Comparison of ENCODE assay signal across 8 mouse cellular contexts in the genomic region with DNA sequence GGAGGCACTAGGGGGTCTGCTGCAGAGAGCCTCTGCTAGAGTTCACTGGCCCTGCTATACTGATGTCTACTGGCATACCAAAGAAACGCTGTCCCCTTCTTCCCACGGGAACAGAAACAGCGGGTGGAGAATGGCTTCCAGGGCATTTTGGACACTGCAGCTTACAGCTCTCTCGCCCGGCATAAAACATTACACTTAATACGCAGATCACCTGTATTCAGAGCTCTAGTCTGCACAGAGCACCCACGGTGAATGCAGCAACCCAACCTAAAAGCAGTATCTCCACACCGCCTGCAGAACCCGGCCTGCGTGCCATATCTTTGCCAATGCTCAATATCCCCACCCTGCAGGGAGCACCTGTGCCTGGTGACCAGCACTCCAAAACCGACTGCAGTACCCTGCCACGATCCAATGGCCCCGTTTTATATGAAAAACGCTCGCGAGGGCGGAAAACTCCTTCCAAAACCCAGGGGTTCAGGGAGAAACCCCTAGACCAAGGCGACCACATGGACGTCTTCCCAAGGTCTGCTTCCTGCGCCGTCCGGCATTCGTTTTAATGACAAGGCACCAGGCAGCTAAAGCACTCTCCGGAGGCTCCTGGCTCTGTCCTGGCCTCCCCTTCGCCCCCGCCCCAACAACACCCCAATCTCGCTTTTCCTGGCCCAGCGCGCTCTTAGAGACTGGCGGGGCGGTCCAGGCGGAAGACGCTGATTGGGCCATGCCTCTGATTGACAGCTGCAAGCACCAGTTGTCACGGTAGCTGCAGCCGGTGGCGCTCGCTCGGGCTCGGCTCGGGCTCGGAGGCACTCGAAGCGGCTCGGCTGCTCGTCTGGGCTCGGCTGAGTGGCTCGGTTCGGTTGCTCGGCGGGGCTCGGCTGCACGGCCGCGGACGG. TPM values are rescaled to one million over a fixed set of nuclear protein-coding genes. Genes with fewer than 3 reads are reported as not detected.
DNase-seq lines count a peak whose midpoint lies in the region; ATAC-seq and TF ChIP-seq lines count a peak whose summit lies in the region.

Gene Brsk2, plus strand, starts transcription at position 846 of the 893 bp plus-strand sequence.

- H3K27ac ChIP-seq in heart, embryonic 12.5 days (ENCODE audit: poor library complexity, severe bottlenecking) = no peak within 1 kb of the TSS
- H3K27ac ChIP-seq in kidney, embryonic 15.5 days = no peak within 1 kb of the TSS
- H3K27ac ChIP-seq in limb, embryonic 14.5 days (replicated peaks; ENCODE audit: low read depth, low read length) = no peak within 1 kb of the TSS
- peak within 1 kb of the TSS; percentile 96 for H3K27ac ChIP-seq in midbrain, embryonic 16.5 days (ENCODE audit: low read length)

- WGBS in heart, embryonic 12.5 days = 2% methylated on average over 55 of the region's 55 CpGs
- 2% methylated on average over 55 of the region's 55 CpGs for WGBS in kidney, embryonic 15.5 days
- 3% methylated on average over 48 of the region's 55 CpGs for WGBS in limb, embryonic 14.5 days
- WGBS in midbrain, embryonic 16.5 days = 1% methylated on average over 51 of the region's 55 CpGs

- H3K9me3 ChIP-seq in heart, embryonic 12.5 days (replicated peaks) = peaks cover 5% of the 10 kb centered on the region
- H3K9me3 ChIP-seq in kidney, embryonic 15.5 days (replicated peaks) = no peaks in the 10 kb centered on the region
- no peaks in the 10 kb centered on the region for H3K9me3 ChIP-seq in limb, embryonic 14.5 days (ENCODE audit: control insufficient read depth, low read length)
- no peaks in the 10 kb centered on the region for H3K9me3 ChIP-seq in midbrain, embryonic 16.5 days (replicated peaks; ENCODE audit: control insufficient read depth, low read length, poor library complexity, severe bottlenecking)

- peak within 1 kb of the TSS; percentile 58 for H3K4me3 ChIP-seq in heart, embryonic 12.5 days
- H3K4me3 ChIP-seq in kidney, embryonic 15.5 days (replicated peaks) = peak within 1 kb of the TSS; percentile 50
- H3K4me3 ChIP-seq in limb, embryonic 14.5 days (replicated peaks; ENCODE audit: low read length) = peak within 1 kb of the TSS; percentile 43
- H3K4me3 ChIP-seq in midbrain, embryonic 16.5 days (ENCODE audit: low read depth, low read length) = peak within 1 kb of the TSS; percentile 95

- DNase-seq in monocyte, adult 2 months (ENCODE audit: low read depth in 1 of 2, low spot score in 2 of 2) = peak; percentile 7 to 44
- peak; percentile 64 for DNase-seq in fibroblast of lung, adult 2 months (ENCODE audit: low read depth)
- DNase-seq in limb, embryonic 14.5 days (ENCODE audit: low spot score) = peak; percentile 92
- peak; percentile 58 to 74 for DNase-seq in spleen, postnatal 14 days (ENCODE audit: low spot score in 2 of 2)

- peak within 1 kb of the TSS; percentile 95 for H3K4me2 ChIP-seq in heart, embryonic 12.5 days
- H3K4me2 ChIP-seq in kidney, embryonic 15.5 days = peak within 1 kb of the TSS; percentile 93
- peak within 1 kb of the TSS; percentile 87 for H3K4me2 ChIP-seq in limb, embryonic 14.5 days (replicated peaks; ENCODE audit: low read depth, low read length, severe bottlenecking)
- peak within 1 kb of the TSS; percentile 99 for H3K4me2 ChIP-seq in midbrain, embryonic 16.5 days (ENCODE audit: low read length)

- H3K9ac ChIP-seq in heart, embryonic 12.5 days = peak within 1 kb of the TSS; percentile 42; the same call in 1 of the 2 replicates
- H3K9ac ChIP-seq in kidney, embryonic 15.5 days = peak within 1 kb of the TSS; percentile 44; the same call in 1 of the 2 replicates
- peak within 1 kb of the TSS; percentile 38 for H3K9ac ChIP-seq in limb, embryonic 14.5 days (ENCODE audit: low read depth, low read length, severe bottlenecking)
- H3K9ac ChIP-seq in midbrain, embryonic 16.5 days (ENCODE audit: low read depth, low read length) = peak within 1 kb of the TSS; percentile 100

- H3K36me3 ChIP-seq in heart, embryonic 12.5 days = no peaks in the 10 kb centered on the region
- no peaks in the 10 kb centered on the region for H3K36me3 ChIP-seq in kidney, embryonic 15.5 days
- no peaks in the 10 kb centered on the region for H3K36me3 ChIP-seq in limb, embryonic 14.5 days (ENCODE audit: control insufficient read depth, insufficient read depth, low read length)
- H3K36me3 ChIP-seq in midbrain, embryonic 16.5 days (ENCODE audit: control insufficient read depth, insufficient read depth, low read length) = peaks cover 4% of the 10 kb centered on the region

- ATAC-seq in monocyte, adult 5-6 weeks (replicated peaks; ENCODE audit: insufficient number of reproducible peaks, low FRiP score, low TSS enrichment, poor library complexity, severe bottlenecking) = no peak; the same call in 1 of the 2 replicates
- ATAC-seq in heart, embryonic 12.5 days (ENCODE audit: insufficient number of reproducible peaks, low FRiP score) = peak; percentile 86
- ATAC-seq in kidney, embryonic 15.5 days (replicated peaks; ENCODE audit: low FRiP score) = peak; percentile 96
- ATAC-seq in limb, embryonic 14.5 days (ENCODE audit: low FRiP score, low read depth) = peak; percentile 98
- ATAC-seq in midbrain, embryonic 16.5 days = peak; percentile 94

- no peak for TF ChIP-seq POLR2A in limb, embryonic 14.5 days (IDR thresholded peaks at IDR 0.05; ENCODE audit: borderline replicate concordance, extremely low read depth, insufficient read depth, insufficient read length)

- H3K4me1 ChIP-seq in heart, embryonic 12.5 days (replicated peaks) = peaks cover 13% of the 10 kb centered on the region
- peaks cover 12% of the 10 kb centered on the region for H3K4me1 ChIP-seq in kidney, embryonic 15.5 days
- no peaks in the 10 kb centered on the region; the same call in 1 of the 2 replicates for H3K4me1 ChIP-seq in limb, embryonic 14.5 days (ENCODE audit: control insufficient read depth, insufficient read depth, low read length)
- H3K4me1 ChIP-seq in midbrain, embryonic 16.5 days (ENCODE audit: control insufficient read depth, insufficient read depth, low read length) = peaks cover 51% of the 10 kb centered on the region

- H3K27me3 ChIP-seq in heart, embryonic 12.5 days (replicated peaks) = peaks cover 95% of the 10 kb centered on the region
- peaks cover 95% of the 10 kb centered on the region for H3K27me3 ChIP-seq in kidney, embryonic 15.5 days
- H3K27me3 ChIP-seq in limb, embryonic 14.5 days (ENCODE audit: control insufficient read depth, insufficient read depth, low read length) = peaks cover 58% of the 10 kb centered on the region
- H3K27me3 ChIP-seq in midbrain, embryonic 16.5 days (ENCODE audit: control insufficient read depth, insufficient read depth, low read depth, low read length) = no peaks in the 10 kb centered on the region

RNA-seq across cellular contexts. Expression of gene Brsk2, which starts in this region (rescaled TPM):
- total RNA-seq in monocyte, adult 5-6 weeks (2017) = 0.53 TPM in 1 of 3 replicates, not detected in the others
- 0.40 TPM in 2 replicates for polyA plus RNA-seq in heart, embryonic 12.5 days (2016; fragmentation: Nextera tagmentation; extraction: Ambion mirVana)
- 0.74 and 0.86 TPM in 2 replicates for polyA plus RNA-seq in kidney, embryonic 15.5 days (2015; fragmentation: Nextera tagmentation; extraction: Ambion mirVana)
- 0.47 and 0.78 TPM in 2 replicates for polyA plus RNA-seq in limb, embryonic 14.5 days (2012; rRNA removed)
- 0.66 and 0.68 TPM in 2 replicates for polyA plus RNA-seq in limb, embryonic 14.5 days (2014; fragmentation: Nextera tagmentation; extraction: Ambion mirVana)
- 21.8 and 23.9 TPM in 2 replicates for polyA plus RNA-seq in midbrain, embryonic 16.5 days (2015; fragmentation: Nextera tagmentation; extraction: Ambion mirVana)

Comparison
In these comparisons a context has a peak if more than half of its experiments do, and no peak if none do; other contexts are left out.
1. RNA of gene Brsk2 (polyA plus RNA-seq): 21.8 to 23.9 TPM in midbrain, embryonic 16.5 days; 0.47 to 0.78 TPM in limb, embryonic 14.5 days, 0.74 to 0.86 TPM in kidney, embryonic 15.5 days and 0.40 TPM in heart, embryonic 12.5 days; every median in the first group is over 10 times any median in the second.
2. Peak in ATAC-seq, H3K4me3 ChIP-seq, H3K9ac ChIP-seq and H3K4me2 ChIP-seq in heart, embryonic 12.5 days; RNA of the gene not detected or under 1 TPM.
3. Peak in ATAC-seq, H3K4me3 ChIP-seq, H3K9ac ChIP-seq and H3K4me2 ChIP-seq in kidney, embryonic 15.5 days; RNA of the gene not detected or under 1 TPM.
4. Peak in DNase-seq, ATAC-seq, H3K4me3 ChIP-seq, H3K9ac ChIP-seq and H3K4me2 ChIP-seq in limb, embryonic 14.5 days; RNA of the gene not detected or under 1 TPM.
5. DNase-seq: peak in every context shown above with its lines; median percentile 92 in limb, embryonic 14.5 days; 66 in spleen, postnatal 14 days; 64 in fibroblast of lung, adult 2 months; 26 in monocyte, adult 2 months.
6. H3K4me3 ChIP-seq: peak in every context shown above with its lines; median percentile 95 in midbrain, embryonic 16.5 days; 58 in heart, embryonic 12.5 days; 50 in kidney, embryonic 15.5 days; 43 in limb, embryonic 14.5 days.
7. H3K9ac ChIP-seq: peak in every context shown above with its lines; median percentile 100 in midbrain, embryonic 16.5 days; 44 in kidney, embryonic 15.5 days; 42 in heart, embryonic 12.5 days; 38 in limb, embryonic 14.5 days.
8. Peak in every context shown above with its lines, with median percentiles within 50 percentile points of each other: H3K4me2 ChIP-seq.